Mouse (Mus musculus): ENCODE data around the gene Dtnbp1. TPM values are rescaled to one million over a fixed set of nuclear protein-coding genes. Genes with fewer than 3 reads are reported as not detected.

The Dtnbp1 gene
- total RNA-seq, 1 experiment from 2014 or later, result 28.6 TPM

DNA sequence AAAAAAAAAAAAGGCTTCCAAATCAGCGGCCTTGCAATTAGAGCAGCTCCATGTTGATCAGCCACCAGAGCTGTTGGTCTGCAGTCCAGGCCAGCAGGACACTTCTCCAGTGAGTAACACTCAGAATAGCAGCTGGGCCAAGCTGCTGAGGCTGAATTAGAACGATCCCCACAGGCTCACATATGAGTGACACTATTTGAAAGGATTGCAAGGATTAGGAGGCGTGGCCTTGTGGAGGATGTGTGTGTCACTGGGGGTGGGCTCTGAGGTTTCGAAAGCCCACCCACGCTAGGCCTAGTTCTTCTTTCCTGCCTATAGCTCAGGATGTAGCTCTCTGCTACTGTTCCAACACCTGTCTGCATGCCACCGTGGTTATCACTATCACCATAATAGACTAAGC is 46.2 kb downstream of the Dtnbp1 start:
- no peak for ATAC-seq (replicated peaks; ENCODE audit: insufficient number of reproducible peaks, low FRiP score, low TSS enrichment, poor library complexity, severe bottlenecking)

DNA sequence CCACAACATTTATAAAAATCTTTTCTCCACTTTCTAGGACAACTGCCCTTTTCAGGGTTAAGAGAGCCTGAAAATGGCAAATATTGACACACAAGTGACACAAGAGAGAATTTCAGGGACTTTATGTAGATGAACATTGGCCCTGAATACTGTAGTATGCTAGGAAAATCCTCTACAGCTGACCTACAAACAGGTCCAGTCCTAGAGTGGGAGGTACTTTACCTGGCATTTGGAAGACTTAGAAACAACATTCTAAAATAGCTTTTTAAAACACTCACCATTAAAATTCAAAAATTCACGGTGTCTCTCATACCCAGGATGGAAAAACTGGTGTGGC is 47.7 kb downstream of the Dtnbp1 start:
- ATAC-seq (replicated peaks; ENCODE audit: insufficient number of reproducible peaks, low FRiP score, low TSS enrichment, poor library complexity, severe bottlenecking), result no peak

DNA sequence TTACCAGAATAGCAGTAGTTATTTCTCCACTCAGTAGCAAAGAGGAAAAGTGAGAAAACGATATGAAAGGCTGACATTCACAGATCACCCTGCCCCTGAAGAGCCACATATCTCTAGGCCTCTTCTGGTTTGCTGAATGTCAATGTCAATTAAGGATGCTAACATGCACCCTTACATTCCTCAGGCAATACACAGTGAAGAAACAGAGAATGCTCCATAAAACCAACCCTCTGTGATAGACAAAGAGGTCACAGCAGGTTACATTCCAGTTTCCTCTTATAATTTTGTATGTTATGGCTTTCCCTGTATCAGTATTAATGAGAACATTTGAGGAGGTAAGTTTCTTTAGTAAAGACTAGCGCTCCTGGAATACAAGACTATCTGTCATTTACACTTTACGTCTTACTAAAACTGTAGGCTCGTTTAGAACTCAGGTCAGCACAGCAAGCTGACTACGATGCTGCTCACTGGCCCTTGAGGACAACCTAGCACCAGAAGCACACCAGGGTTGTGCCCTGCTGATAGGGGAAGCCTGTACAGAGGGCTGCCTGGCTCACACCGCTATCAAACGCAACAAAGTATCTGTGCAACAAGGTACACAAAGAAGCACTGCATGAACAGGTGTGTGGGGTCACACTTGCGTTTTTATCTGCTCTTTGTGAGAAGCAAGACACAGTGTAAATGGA is 48.3 kb downstream of the Dtnbp1 start:
- no peak for ATAC-seq (replicated peaks; ENCODE audit: insufficient number of reproducible peaks, low FRiP score, low TSS enrichment, poor library complexity, severe bottlenecking)

DNA sequence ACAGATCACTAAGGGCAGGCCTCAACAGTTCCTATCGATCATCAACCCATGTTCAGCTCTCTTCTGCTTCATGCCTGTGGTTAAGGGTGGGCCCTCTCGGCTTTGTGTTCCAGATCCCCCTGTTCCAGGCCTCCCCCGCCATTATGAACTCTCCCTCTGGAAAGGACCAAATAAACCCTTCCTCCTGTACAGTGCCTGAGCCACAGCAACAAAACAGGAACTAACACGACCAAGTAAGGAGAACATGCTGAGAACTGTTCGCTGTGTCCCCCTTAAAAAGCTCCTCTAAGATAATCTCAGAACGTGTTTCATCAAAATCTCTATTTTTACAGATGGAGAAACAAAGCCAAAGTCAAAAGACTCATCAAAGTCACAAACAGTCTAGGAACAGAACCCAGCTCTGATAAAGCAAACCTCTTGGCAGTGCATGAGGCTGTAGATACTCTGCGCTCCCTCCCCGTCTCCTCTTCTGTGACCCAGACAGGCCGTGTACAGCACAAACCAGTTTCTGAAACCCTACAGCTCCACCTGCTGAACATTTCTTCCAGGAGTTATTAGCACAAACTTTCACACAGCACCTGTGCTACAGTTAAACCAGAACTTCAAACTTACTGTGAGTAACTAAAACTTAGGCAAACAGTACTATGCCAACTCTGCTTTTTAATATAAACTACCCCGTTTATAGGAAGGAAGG is 49.4 kb downstream of the Dtnbp1 start:
- no peak for ATAC-seq (replicated peaks; ENCODE audit: insufficient number of reproducible peaks, low FRiP score, low TSS enrichment, poor library complexity, severe bottlenecking)

DNA sequence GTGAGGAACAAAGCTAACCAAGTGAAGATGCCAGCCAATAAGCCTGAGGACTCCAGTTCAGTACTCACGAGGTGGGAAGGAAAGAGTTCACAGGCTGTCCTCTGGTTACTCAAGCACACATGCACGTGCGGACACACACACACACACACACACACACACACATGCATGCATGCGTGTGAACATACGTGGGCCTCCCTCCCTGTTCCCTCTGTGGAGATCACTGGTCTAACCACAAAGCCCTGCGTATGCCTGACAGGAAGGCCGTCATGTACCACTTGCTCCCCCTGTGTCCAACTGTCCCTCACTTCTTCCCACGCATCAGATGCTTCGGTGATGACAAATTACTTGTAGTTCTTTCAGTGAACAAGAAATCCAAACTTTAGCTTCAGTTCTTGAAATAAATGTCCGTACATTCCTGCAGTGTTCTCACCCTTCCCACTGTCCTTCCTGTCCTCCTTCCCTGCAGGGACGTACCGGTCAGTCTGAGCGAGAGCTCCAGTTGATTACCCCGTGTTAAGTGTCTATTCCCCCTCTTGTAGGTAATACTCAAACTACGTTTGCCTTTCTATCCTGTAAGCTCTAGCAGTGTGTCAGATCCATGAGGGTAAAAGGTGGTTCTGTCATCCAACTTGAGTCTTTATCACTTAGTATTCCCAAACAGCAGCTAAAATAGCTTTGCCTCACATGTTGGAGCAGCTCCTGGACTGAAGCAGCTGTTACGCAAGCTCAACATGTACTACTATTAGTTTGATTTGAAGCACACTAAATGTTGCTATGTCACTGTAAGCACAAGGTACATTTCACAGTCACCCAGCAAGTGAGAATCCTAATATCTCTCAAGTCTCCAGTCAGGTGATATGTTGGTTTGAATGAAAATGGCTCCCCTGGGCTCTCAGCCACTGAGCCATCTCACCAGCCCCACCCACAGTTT is 53.4 kb downstream of the Dtnbp1 start:
- no peak for ATAC-seq (replicated peaks; ENCODE audit: insufficient number of reproducible peaks, low FRiP score, low TSS enrichment, poor library complexity, severe bottlenecking)

DNA sequence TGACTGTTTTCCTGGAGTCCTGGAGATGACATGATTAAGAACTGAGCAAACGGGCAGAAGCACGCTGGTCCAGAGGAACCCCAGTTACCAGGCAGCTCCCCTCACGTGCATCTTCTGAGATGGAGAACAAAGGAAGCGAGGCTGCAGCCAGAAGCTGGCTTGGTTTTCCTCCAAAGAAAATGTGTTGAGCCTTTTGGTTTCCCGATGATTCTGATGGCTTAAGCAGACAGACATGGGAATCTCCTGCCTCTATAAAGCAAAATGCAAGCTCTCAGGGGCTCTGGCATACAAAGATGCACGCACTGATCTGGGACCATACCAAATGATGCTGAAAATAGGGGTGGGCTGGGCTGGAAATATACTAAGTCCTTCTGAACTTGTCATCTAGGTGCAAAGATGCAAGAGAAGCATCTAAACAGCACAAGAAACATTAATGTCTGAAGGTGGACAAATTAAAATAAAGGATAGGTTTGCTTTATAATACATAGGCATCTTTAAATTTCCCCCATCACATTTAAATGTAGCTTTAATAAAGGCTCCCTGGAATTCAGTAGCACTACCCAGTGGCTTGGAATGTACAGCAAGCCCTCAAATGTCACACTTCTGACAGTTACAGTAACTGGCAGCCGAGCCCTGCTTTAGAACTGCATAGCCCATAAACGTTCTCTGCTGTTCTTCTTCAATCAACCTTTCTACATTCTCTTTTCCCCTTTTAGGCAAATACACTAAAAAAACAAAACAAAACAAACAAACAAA is 54.9 kb downstream of the Dtnbp1 start:
- ATAC-seq (replicated peaks; ENCODE audit: insufficient number of reproducible peaks, low FRiP score, low TSS enrichment, poor library complexity, severe bottlenecking), result no peak

DNA sequence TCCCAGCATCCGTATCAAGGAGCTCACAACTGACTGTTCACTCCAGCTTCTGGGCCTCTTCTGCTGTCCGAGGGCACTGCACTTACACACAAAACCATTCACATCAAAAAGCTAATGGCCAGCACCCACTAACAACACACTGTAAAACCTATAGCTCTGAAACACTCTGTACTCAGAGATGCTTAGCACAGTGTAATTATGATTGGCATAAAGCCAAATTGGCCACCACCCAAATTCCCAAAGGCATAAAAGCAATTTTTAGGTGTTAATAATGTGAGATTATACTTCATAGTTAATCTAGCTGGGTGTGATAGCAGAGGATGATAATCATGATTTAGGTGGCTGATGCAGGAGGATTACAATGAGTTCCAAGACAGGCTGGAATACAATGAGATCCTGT is 58.3 kb downstream of the Dtnbp1 start:
- no peak for ATAC-seq (replicated peaks; ENCODE audit: insufficient number of reproducible peaks, low FRiP score, low TSS enrichment, poor library complexity, severe bottlenecking)

DNA sequence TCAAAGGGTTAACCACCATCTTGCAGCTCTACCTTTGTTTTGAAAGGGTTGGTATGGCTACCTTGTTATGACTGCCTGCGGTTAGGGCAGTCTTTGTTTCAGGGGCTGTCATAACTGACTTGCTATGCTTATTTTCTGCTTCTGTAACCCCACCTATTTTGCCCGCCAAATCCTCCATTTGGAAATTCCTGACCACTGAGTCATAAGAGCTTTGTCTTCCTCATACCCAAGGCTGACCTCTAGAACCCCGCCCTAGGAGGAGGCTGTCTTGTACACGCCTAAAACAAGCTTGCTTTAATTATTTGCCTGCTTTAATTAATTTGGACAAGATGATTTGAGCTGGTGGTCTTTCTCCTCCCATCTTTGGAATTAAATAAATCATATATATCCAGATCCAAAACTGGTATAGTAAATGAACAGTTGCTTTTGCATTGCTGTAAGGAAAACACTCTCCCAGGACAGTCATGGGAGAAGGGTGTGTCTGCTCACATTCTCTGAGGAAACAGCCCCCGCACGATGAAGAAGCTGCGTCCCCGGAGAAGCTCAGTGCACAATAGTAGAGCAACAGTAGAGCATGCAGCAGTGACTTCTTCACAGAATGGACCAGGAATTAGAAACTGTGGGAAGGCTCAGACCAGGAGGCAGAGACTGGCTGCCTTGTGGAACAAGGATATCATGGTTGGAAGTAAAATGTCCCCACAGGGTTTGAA is 62.5 kb downstream of the Dtnbp1 start:
- ATAC-seq (replicated peaks; ENCODE audit: insufficient number of reproducible peaks, low FRiP score, low TSS enrichment, poor library complexity, severe bottlenecking), result no peak

DNA sequence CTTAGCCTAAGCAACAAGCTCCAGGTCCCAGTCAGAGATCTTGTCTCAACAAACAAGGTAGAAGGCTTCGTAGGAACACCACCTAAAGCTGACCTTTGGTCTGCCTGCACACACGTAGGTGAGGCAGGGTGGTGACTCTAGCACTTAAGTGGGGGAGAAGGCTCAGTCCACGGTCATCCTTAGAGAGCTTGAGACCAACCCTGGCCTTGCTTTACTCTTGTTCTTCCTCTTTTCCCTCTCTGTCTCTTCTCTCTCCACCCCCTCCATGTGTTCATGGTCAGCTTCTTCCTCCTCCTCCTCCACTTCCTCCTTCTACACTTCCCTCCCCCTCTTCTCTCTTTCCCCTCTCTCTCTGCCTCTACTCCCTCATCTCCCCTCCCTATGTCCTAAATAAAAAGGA is 64.3 kb downstream of the Dtnbp1 start:
- peak; percentile 65; the same call in 1 of the 2 replicates for ATAC-seq (replicated peaks; ENCODE audit: insufficient number of reproducible peaks, low FRiP score, low TSS enrichment, poor library complexity, severe bottlenecking)

DNA sequence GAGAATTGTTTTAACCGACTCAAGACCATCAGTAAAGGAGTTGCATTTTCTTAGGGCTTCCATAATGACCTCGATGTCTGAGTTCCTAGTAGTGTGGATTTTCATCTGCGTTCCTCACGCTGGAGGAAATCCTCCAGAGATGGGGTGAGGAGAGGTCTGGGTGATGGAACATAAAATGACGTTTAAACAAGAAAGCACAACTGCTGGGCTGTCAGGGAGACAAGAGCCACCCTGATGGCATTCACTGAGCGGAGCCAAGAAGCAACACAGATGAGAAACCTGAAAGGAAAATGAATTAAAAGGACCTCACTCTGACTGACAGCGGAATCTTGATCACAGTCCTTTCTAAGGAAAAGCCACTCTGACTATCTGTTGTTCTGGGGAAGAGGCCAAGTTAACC is 68.4 kb downstream of the Dtnbp1 start:
- ATAC-seq (replicated peaks; ENCODE audit: insufficient number of reproducible peaks, low FRiP score, low TSS enrichment, poor library complexity, severe bottlenecking), result no peak

DNA sequence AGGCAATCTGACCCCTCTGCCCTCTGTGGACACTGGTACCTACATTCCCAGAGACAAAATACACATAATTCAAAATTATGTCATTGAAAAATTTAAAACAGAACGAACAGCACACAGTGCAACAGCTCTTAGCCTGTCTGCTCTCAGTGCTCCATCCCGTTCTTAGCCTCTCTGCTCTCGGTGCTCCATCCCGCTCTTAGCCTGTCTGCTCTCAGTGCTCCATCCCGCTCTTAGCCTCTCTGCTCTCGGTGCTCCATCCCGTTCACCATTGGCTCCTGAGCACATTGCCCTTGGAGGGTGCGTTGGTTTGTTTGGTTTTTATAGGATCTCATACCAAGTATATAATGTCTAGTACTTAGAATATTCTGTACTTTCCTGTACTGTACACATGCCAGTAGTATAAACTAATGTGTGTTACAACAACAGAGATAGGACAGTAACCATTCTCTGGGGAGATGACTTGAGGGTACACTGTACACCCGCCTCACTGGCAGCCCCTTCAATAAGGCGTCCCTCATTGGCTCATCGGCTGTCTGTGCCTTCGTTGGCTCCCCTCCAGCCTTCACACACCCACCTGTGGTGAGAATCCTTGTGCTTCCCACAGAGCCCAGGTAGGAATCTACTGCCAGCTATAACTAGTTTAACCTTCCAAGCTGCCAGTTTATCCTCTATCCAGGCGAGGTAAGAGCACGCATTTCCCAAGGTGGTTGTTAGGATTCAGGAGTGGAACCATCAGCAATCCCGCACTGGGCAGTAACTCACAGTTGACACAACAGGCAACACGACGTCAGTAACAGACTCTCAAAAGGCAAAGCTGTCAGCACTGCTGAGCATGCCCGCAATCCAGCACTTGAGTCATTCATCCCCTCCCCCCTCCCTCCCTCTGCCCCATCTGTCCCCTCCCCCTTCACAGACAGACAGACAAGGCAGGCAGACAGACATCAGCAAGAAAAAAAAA is 69.4 kb downstream of the Dtnbp1 start:
- no peak for ATAC-seq (replicated peaks; ENCODE audit: insufficient number of reproducible peaks, low FRiP score, low TSS enrichment, poor library complexity, severe bottlenecking)

DNA sequence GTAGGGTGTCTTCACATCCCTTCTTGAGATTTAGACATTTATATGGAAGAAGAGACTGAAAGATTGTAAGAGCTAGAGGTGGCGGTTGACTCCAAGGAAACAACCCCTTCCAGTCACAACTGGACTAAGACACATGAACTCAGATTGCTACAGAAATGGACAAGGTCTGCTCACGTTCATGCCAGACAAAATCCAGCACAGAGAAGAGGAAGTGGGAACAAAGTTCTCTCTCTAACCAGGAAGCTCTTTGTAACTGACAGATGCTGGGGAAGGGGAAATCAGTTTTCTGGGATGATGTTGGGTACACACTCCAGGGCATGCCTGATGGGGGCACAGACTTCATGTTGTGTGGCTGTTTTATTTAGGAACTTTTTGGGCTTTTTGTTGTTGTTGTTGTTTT is 75.6 kb downstream of the Dtnbp1 start:
- no peak for ATAC-seq (replicated peaks; ENCODE audit: insufficient number of reproducible peaks, low FRiP score, low TSS enrichment, poor library complexity, severe bottlenecking)

DNA sequence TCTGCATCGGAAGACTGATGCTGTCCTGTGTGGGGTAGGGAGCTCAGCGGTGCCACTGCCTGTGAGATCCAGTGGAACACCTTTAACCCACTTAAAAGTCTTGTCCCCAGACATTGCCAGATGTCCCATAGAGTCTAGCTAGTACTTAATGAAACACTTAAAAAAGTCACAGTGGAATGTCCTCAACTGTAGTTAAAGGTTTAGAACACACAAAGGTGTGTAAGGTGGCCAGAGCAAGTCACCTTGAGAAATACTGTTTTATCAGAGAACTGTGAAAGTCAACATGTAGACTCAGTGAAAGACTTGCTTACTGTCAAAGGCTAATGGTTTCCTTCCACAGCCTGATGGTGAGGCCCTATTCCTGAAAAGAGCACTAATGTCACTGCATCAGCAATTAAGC is 76.8 kb downstream of the Dtnbp1 start:
- no peak for ATAC-seq (replicated peaks; ENCODE audit: insufficient number of reproducible peaks, low FRiP score, low TSS enrichment, poor library complexity, severe bottlenecking)

DNA sequence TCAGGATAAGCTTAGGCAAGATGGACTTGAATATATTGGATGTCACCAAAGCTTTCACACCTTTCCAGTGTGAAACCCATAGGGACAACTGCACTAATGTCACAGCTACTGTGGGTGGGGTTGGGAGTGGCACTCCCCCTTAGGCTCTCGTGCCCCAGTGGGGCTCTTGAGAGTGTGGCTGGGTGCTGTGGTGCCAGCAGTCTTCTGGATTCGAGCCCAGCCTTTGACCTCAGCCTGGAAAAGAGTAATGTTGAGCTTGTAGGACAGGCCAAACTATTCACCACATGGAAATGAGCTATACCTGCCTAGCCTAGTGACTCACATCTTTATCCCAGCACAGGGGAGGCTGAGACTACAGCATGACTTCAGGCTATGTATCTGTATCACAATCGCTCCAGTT is 77.9 kb downstream of the Dtnbp1 start:
- ATAC-seq (replicated peaks; ENCODE audit: insufficient number of reproducible peaks, low FRiP score, low TSS enrichment, poor library complexity, severe bottlenecking), result no peak

DNA sequence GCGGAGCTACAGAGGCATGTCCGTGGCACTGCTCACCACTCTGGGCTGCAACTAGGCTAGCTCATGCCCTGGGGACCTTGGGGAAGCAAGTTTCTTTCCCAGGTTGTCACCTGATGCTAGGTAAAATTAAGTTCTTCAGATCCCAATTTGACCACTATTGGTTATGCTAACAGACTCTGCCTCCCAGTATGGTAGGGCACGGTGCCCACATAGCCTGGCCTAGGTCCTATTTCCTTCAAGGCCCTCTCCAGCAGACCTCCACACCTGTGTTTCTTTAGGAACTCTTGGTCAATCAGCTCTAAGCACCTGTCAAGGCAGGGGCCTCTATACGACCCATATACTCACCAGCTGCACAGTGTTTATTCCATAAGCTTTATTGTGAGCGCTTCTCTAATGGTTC is 80.2 kb downstream of the Dtnbp1 start:
- ATAC-seq (replicated peaks; ENCODE audit: insufficient number of reproducible peaks, low FRiP score, low TSS enrichment, poor library complexity, severe bottlenecking), result no peak

DNA sequence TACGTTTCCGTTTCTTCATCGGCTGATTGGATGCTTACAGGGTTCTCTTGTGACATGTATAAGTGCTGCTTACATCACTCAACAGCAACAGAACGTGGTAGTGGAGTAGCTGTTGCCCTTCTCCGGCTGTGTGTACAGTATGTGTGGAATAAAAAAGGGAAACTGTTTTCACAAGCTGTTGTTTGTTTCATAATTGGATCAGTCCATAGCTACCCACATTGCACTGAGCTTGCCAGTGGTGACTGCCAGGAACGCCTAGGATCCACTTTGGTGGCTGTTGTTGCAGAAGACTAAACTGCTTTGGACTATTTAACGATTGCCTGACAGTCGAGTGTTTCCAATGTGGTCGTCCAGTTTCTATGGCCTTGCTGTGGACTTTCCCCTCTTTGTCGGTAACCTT is 80.9 kb downstream of the Dtnbp1 start:
- ATAC-seq (replicated peaks; ENCODE audit: insufficient number of reproducible peaks, low FRiP score, low TSS enrichment, poor library complexity, severe bottlenecking), result no peak

DNA sequence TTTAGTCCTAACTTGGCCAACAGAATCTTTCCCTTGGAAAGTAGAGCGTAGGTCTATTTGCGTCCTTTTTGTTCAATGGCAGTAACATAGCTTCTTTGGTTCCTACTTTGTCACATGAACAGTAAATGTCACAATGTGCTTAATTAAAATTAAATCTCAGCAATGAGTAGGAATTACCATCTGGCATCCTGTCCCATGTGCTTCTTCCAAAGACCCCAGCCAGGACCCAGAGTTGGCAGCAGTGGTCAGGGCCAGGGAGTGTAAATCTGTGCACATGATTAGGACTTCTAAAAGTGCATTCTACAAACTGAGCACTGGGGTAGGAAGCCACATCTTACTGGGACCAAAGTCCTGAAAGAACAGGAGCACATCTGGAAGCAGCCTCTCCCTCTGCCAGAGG is 83.7 kb downstream of the Dtnbp1 start:
- no peak for ATAC-seq (replicated peaks; ENCODE audit: insufficient number of reproducible peaks, low FRiP score, low TSS enrichment, poor library complexity, severe bottlenecking)
